Mouse (Mus musculus): ENCODE data around the gene Sertad4. TPM values are rescaled to one million over a fixed set of nuclear protein-coding genes. Genes with fewer than 3 reads are reported as not detected.

Sertad4 gene
- polyA plus RNA-seq (2015; fragmentation: Nextera tagmentation; extraction: Ambion mirVana), result 10.8 and 11.1 TPM in 2 replicates

DNA sequence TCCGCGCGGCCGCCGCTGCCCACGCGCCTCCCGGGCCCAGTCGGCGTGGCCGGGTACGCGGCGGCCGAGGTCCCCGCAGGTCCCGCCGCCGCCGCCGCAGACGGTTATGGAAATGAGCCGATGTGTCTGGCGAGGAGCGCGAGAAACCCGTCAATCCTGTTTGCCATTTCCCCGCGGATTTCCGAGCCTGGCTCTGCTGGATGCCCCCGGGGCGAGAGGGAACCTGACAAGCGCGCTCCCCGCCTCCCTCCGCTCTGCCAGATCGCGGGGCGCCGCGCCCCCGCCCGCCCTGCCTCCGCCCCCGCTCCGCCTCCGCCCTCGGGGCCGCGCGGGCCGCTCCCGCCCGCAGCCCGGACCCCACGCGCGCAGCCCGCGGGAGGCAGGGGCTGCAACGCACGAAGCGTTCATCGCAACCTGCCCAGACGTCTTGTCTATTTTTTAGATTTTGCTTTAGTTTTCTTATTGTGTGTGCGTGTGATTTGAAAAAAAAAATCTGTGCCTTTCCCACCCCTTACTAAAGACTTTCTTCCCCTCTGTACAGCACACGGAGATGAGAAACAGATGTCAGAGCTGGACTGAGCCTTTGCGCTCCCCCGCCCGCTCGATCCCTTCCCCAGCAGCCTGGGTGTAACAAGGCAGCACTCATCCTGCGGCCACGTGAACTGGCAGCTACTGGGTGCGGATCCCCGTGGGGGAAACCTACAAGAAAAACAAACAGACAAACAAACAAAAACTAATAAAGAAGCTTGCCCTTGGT, at the start of gene Sertad4:
Gene Sertad4, minus strand, starts transcription at position 283 of the 757 bp plus-strand sequence.

Other genes starting within 250 kb of the Sertad4 start
- gene Hhat, start 84.5 kb downstream of the Sertad4 start, polyA plus RNA-seq (2015; fragmentation: Nextera tagmentation; extraction: Ambion mirVana), result 4.0 and 4.2 TPM in 2 replicates
- gene Syt14, start 180.0 kb upstream of the Sertad4 start, polyA plus RNA-seq (2015; fragmentation: Nextera tagmentation; extraction: Ambion mirVana), result 0.23 and 0.24 TPM in 2 replicates

All from skeletal muscle tissue, postnatal 0 days (tissue).